Mouse (Mus musculus): Measurements from ENCODE around the gene Zfp12.

Zfp12 gene

GRCm38 (mm10) chr5:143288378-143288911 lies 53.5 kb downstream of the Zfp12 start:
- TF ChIP-seq GATA4 (IDR thresholded peaks at IDR 0.05; ENCODE audit: insufficient replicate concordance, low read length) = no peak

GRCm38 (mm10) chr5:143289299-143289698 lies 54.3 kb downstream of the Zfp12 start:
- no peak for TF ChIP-seq GATA4 (IDR thresholded peaks at IDR 0.05; ENCODE audit: insufficient replicate concordance, low read length)

GRCm38 (mm10) chr5:143292879-143293278 lies 57.9 kb downstream of the Zfp12 start:
- TF ChIP-seq GATA4 (IDR thresholded peaks at IDR 0.05; ENCODE audit: insufficient replicate concordance, low read length) = no peak

- TF ChIP-seq GATA4 (IDR thresholded peaks at IDR 0.05; ENCODE audit: insufficient replicate concordance, low read length) = no peak
These were observed 58.4 kb downstream of the Zfp12 start, which contains the start of gene Zfp853 for GRCm38 (mm10) chr5:143293404-143293803. Gene Zfp853 (minus strand): TSS chr5:143293623.

- TF ChIP-seq GATA4 (IDR thresholded peaks at IDR 0.05; ENCODE audit: insufficient replicate concordance, low read length) = no peak
These were observed 59.9 kb downstream of the Zfp12 start for GRCm38 (mm10) chr5:143294862-143295261.

GRCm38 (mm10) chr5:143295330-143295729 lies 60.4 kb downstream of the Zfp12 start:
- no peak for TF ChIP-seq GATA4 (IDR thresholded peaks at IDR 0.05; ENCODE audit: insufficient replicate concordance, low read length)

GRCm38 (mm10) chr5:143297986-143298385 lies 63.0 kb downstream of the Zfp12 start:
- no peak for TF ChIP-seq GATA4 (IDR thresholded peaks at IDR 0.05; ENCODE audit: insufficient replicate concordance, low read length)

- no peak for TF ChIP-seq GATA4 (IDR thresholded peaks at IDR 0.05; ENCODE audit: insufficient replicate concordance, low read length)
These were observed 63.4 kb downstream of the Zfp12 start for GRCm38 (mm10) chr5:143298391-143298790.
